Mouse (Mus musculus): ENCODE measurements around the gene Alkbh6. TPM values are rescaled to one million over a fixed set of nuclear protein-coding genes. Genes with fewer than 3 reads are reported as not detected.

Alkbh6 gene
- polyA plus RNA-seq (2012; ENCODE audit: insufficient read depth, insufficient read length, missing spikeins): 32.8 and 39.9 TPM in 2 replicates

GRCm38 (mm10) chr7:30308076-30309005, at the start of gene Alkbh6:
TSS of gene Alkbh6 (plus strand) at chr7:30308717.
- TF ChIP-seq POLR2A (IDR thresholded peaks at IDR 0.05; ENCODE audit: borderline replicate concordance, low read depth, low read length) (no peak), CTCF (IDR thresholded peaks at IDR 0.05; ENCODE audit: low read depth, low read length) (no peak)
- Histone ChIP-seq H3K27ac (ENCODE audit: insufficient read depth, low read depth, low read length) (peak within 1 kb of the TSS; percentile 17; the same call in 1 of the 2 replicates), H3K4me3 (ENCODE audit: insufficient read depth, low read length) (peak within 1 kb of the TSS; percentile 85), H3K4me1 (ENCODE audit: control insufficient read depth, insufficient read depth, low read length) (peaks cover 9% of the 10 kb centered on the region)

GRCm38 (mm10) chr7:30265041-30265440, 43.5 kb upstream of the Alkbh6 start:
- H3K4me3 ChIP-seq (ENCODE audit: insufficient read depth, low read length): no peak overlapping the region
- TF ChIP-seq POLR2A (IDR thresholded peaks at IDR 0.05; ENCODE audit: borderline replicate concordance, low read depth, low read length) (no peak), CTCF (IDR thresholded peaks at IDR 0.05; ENCODE audit: low read depth, low read length) (no peak)
- H3K27ac ChIP-seq (ENCODE audit: insufficient read depth, low read depth, low read length): peak overlapping the region; percentile 32
- peaks cover 9% of the 10 kb centered on the region for H3K4me1 ChIP-seq (ENCODE audit: control insufficient read depth, insufficient read depth, low read length)

GRCm38 (mm10) chr7:30265531-30265930, 43.0 kb upstream of the Alkbh6 start:
- H3K4me3 ChIP-seq (ENCODE audit: insufficient read depth, low read length): no peak overlapping the region
- peaks cover 11% of the 10 kb centered on the region for H3K4me1 ChIP-seq (ENCODE audit: control insufficient read depth, insufficient read depth, low read length)
- TF ChIP-seq POLR2A (IDR thresholded peaks at IDR 0.05; ENCODE audit: borderline replicate concordance, low read depth, low read length) (no peak), CTCF (IDR thresholded peaks at IDR 0.05; ENCODE audit: low read depth, low read length) (no peak)
- peak overlapping the region; percentile 32 for H3K27ac ChIP-seq (ENCODE audit: insufficient read depth, low read depth, low read length)

- no peak for TF ChIP-seq POLR2A (IDR thresholded peaks at IDR 0.05; ENCODE audit: borderline replicate concordance, low read depth, low read length)
- peaks cover 11% of the 10 kb centered on the region for H3K4me1 ChIP-seq (ENCODE audit: control insufficient read depth, insufficient read depth, low read length)
- H3K4me3 ChIP-seq (ENCODE audit: insufficient read depth, low read length): no peak overlapping the region
- H3K27ac ChIP-seq (ENCODE audit: insufficient read depth, low read depth, low read length): no peak overlapping the region
Measured at GRCm38 (mm10) chr7:30265935-30266334, 42.6 kb upstream of the Alkbh6 start.

- Histone ChIP-seq H3K4me3 (ENCODE audit: insufficient read depth, low read length) (no peak overlapping the region), H3K4me1 (ENCODE audit: control insufficient read depth, insufficient read depth, low read length) (peaks cover 11% of the 10 kb centered on the region), H3K27ac (ENCODE audit: insufficient read depth, low read depth, low read length) (no peak overlapping the region)
- TF ChIP-seq POLR2A (IDR thresholded peaks at IDR 0.05; ENCODE audit: borderline replicate concordance, low read depth, low read length) (no peak), CTCF (IDR thresholded peaks at IDR 0.05; ENCODE audit: low read depth, low read length) (no peak)
Measured at GRCm38 (mm10) chr7:30266780-30267179, 41.7 kb upstream of the Alkbh6 start.

GRCm38 (mm10) chr7:30269641-30270040, 38.9 kb upstream of the Alkbh6 start:
- peaks cover 11% of the 10 kb centered on the region for H3K4me1 ChIP-seq (ENCODE audit: control insufficient read depth, insufficient read depth, low read length)
- no peak overlapping the region for H3K27ac ChIP-seq (ENCODE audit: insufficient read depth, low read depth, low read length)
- TF ChIP-seq POLR2A (IDR thresholded peaks at IDR 0.05; ENCODE audit: borderline replicate concordance, low read depth, low read length): no peak
- no peak for TF ChIP-seq CTCF (IDR thresholded peaks at IDR 0.05; ENCODE audit: low read depth, low read length)
- H3K4me3 ChIP-seq (ENCODE audit: insufficient read depth, low read length): no peak overlapping the region

GRCm38 (mm10) chr7:30274383-30274782, 34.1 kb upstream of the Alkbh6 start:
- no peak overlapping the region for H3K27ac ChIP-seq (ENCODE audit: insufficient read depth, low read depth, low read length)
- H3K4me3 ChIP-seq (ENCODE audit: insufficient read depth, low read length): no peak overlapping the region
- H3K4me1 ChIP-seq (ENCODE audit: control insufficient read depth, insufficient read depth, low read length): peaks cover 15% of the 10 kb centered on the region
- no peak for TF ChIP-seq CTCF (IDR thresholded peaks at IDR 0.05; ENCODE audit: low read depth, low read length)
- TF ChIP-seq POLR2A (IDR thresholded peaks at IDR 0.05; ENCODE audit: borderline replicate concordance, low read depth, low read length): no peak

- peak overlapping the region; percentile 86 for H3K27ac ChIP-seq (ENCODE audit: insufficient read depth, low read depth, low read length)
Measured at GRCm38 (mm10) chr7:30278911-30279310, 29.6 kb upstream of the Alkbh6 start.

GRCm38 (mm10) chr7:30279536-30279935, 29.0 kb upstream of the Alkbh6 start:
- H3K4me3 ChIP-seq (ENCODE audit: insufficient read depth, low read length): peak overlapping the region; percentile 89
- H3K4me1 ChIP-seq (ENCODE audit: control insufficient read depth, insufficient read depth, low read length): peaks cover 26% of the 10 kb centered on the region
- TF ChIP-seq CTCF (IDR thresholded peaks at IDR 0.05; ENCODE audit: low read depth, low read length): no peak
- no peak for TF ChIP-seq POLR2A (IDR thresholded peaks at IDR 0.05; ENCODE audit: borderline replicate concordance, low read depth, low read length)
- H3K27ac ChIP-seq (ENCODE audit: insufficient read depth, low read depth, low read length): peak overlapping the region; percentile 86

More at GRCm38 (mm10) chr7:30278911-30279310, 29.6 kb upstream of the Alkbh6 start:
- TF ChIP-seq CTCF (IDR thresholded peaks at IDR 0.05; ENCODE audit: low read depth, low read length) (no peak), POLR2A (IDR thresholded peaks at IDR 0.05; ENCODE audit: borderline replicate concordance, low read depth, low read length) (no peak)
- Histone ChIP-seq H3K4me1 (ENCODE audit: control insufficient read depth, insufficient read depth, low read length) (peaks cover 26% of the 10 kb centered on the region), H3K4me3 (ENCODE audit: insufficient read depth, low read length) (peak overlapping the region; percentile 89; the same call in 1 of the 2 replicates)

Measured in bone marrow macrophage, adult 2 months (primary cell).